Mouse (Mus musculus) lung, adult 2 months (tissue): ENCODE measurements around the gene Chst15. TPM values are rescaled to one million over a fixed set of nuclear protein-coding genes. Genes with fewer than 3 reads are reported as not detected.

ENCODE experiments used
- DNase-seq: peaks from one replicate; pipeline ENCODE4 v3.0.0; 2022
- H3K4me1 ChIP-seq: fragments of 200-500 bp; 2 replicates; pipeline ENCODE4 v1.6.1; 2011; ENCODE audit warnings: low read length; ENCODE audit not compliant: control insufficient read depth, insufficient read depth
- H3K4me3 ChIP-seq: fragments of 200-500 bp; replicated peaks from 2 replicates; pipeline ENCODE3; 2011; ENCODE audit warnings: low read depth, mild to moderate bottlenecking, control low read depth, low read length; ENCODE audit errors: extremely low read depth
- CTCF ChIP-seq: fragments of 200-500 bp; IDR thresholded peaks from 2 replicates; pipeline ENCODE4 v1.5.1; 2011; ENCODE audit warnings: mild to moderate bottlenecking, low read length, control low read depth; ENCODE audit not compliant: insufficient read depth
- POLR2A ChIP-seq: fragments of 200-500 bp; IDR thresholded peaks from 2 replicates; pipeline ENCODE4 v1.6.1; 2011; ENCODE audit warnings: low read depth, mild to moderate bottlenecking, control low read depth, low read length, borderline replicate concordance; ENCODE audit errors: extremely low read depth
- WGBS: fragments of 180-500 bp; shearing (Covaris S2); methylation state at CpG from one replicate; pipeline ENCODE4 v1.1.7; 2018; 5-methylcytosine and 5-hydroxymethylcytosine counted together
- polyA plus RNA-seq: library from polyadenylated mRNA; depleted of rRNA; stranded (reverse); fragments of >200 nt; gene quantifications from 2 replicates; pipeline ENCODE4 v1.2.3, GENCODE M21; 2012

The Chst15 gene
- polyA plus RNA-seq, 1 experiment = 14.7 TPM

- Histone ChIP-seq H3K4me3 (no peak overlapping the region), H3K4me1 (peaks cover 18% of the 10 kb centered on the region)
- no peak for TF ChIP-seq POLR2A
- no peak for TF ChIP-seq CTCF
- 8% methylated on average over 14 of the region's 14 CpGs for WGBS
- DNase-seq = no peak
These were observed 30.2 kb downstream of the Chst15 start for GRCm38 (mm10) chr7:132286630-132287339.

- Histone ChIP-seq H3K4me1 (peaks cover 18% of the 10 kb centered on the region), H3K4me3 (no peak overlapping the region)
- WGBS = 19% methylated on average over 1 of the region's 1 CpGs
- no peak for DNase-seq
- no peak for TF ChIP-seq POLR2A
- TF ChIP-seq CTCF = no peak
These were observed 32.2 kb downstream of the Chst15 start for GRCm38 (mm10) chr7:132284795-132285194.

- Histone ChIP-seq H3K4me3 (no peak overlapping the region), H3K4me1 (peaks cover 18% of the 10 kb centered on the region)
- DNase-seq = no peak
- 58% methylated on average over 7 of the region's 7 CpGs for WGBS
- TF ChIP-seq CTCF (no peak), POLR2A (no peak)
These were observed 32.8 kb downstream of the Chst15 start for GRCm38 (mm10) chr7:132284048-132284737.

GRCm38 (mm10) chr7:132282576-132282975, 34.5 kb downstream of the Chst15 start:
- TF ChIP-seq POLR2A = no peak
- TF ChIP-seq CTCF = no peak
- peaks cover 24% of the 10 kb centered on the region for H3K4me1 ChIP-seq
- no peak overlapping the region for H3K4me3 ChIP-seq
- DNase-seq = no peak
- 92% methylated on average over 2 of the region's 2 CpGs for WGBS

GRCm38 (mm10) chr7:132282161-132282560, 34.9 kb downstream of the Chst15 start:
- DNase-seq = no peak
- TF ChIP-seq CTCF (no peak), POLR2A (no peak)
- no peak overlapping the region for H3K4me3 ChIP-seq
- WGBS = 84% methylated on average over 3 of the region's 3 CpGs
- H3K4me1 ChIP-seq = peaks cover 21% of the 10 kb centered on the region

GRCm38 (mm10) chr7:132281753-132282152, 35.3 kb downstream of the Chst15 start:
- DNase-seq = no peak
- Histone ChIP-seq H3K4me1 (peaks cover 18% of the 10 kb centered on the region), H3K4me3 (no peak overlapping the region)
- 89% methylated on average over 4 of the region's 4 CpGs for WGBS
- TF ChIP-seq POLR2A (no peak), CTCF (no peak)

- DNase-seq = no peak
- TF ChIP-seq CTCF (no peak), POLR2A (no peak)
- 46% methylated on average over 3 of the region's 3 CpGs for WGBS
- no peak overlapping the region for H3K4me3 ChIP-seq
- peaks cover 6% of the 10 kb centered on the region; the same call in 1 of the 2 replicates for H3K4me1 ChIP-seq
These were observed 38.4 kb downstream of the Chst15 start for GRCm38 (mm10) chr7:132278658-132279057.

GRCm38 (mm10) chr7:132276287-132276686, 40.7 kb downstream of the Chst15 start:
- Histone ChIP-seq H3K4me3 (no peak overlapping the region), H3K4me1 (peaks cover 6% of the 10 kb centered on the region; the same call in 1 of the 2 replicates)
- DNase-seq = no peak
- 95% methylated on average over 5 of the region's 5 CpGs for WGBS
- no peak for TF ChIP-seq CTCF
- TF ChIP-seq POLR2A = no peak

- no peak overlapping the region for H3K4me3 ChIP-seq
- WGBS = 61% methylated on average over 2 of the region's 2 CpGs
- H3K4me1 ChIP-seq = peaks cover 6% of the 10 kb centered on the region; the same call in 1 of the 2 replicates
- no peak for DNase-seq
- no peak for TF ChIP-seq CTCF
- TF ChIP-seq POLR2A = no peak
These were observed 43.1 kb downstream of the Chst15 start for GRCm38 (mm10) chr7:132273741-132274513.

GRCm38 (mm10) chr7:132272984-132273383, 44.0 kb downstream of the Chst15 start:
- WGBS = 94% methylated on average over 5 of the region's 5 CpGs
- TF ChIP-seq POLR2A = no peak
- no peak overlapping the region for H3K4me3 ChIP-seq

More at GRCm38 (mm10) chr7:132272984-132273383, 44.0 kb downstream of the Chst15 start:
- H3K4me1 ChIP-seq = peaks cover 1% of the 10 kb centered on the region; the same call in 1 of the 2 replicates
- DNase-seq = no peak
